Mouse (Mus musculus): ENCODE measurements around the gene Naif1.

GRCm38 (mm10) chr2:32420647-32421046, 29.6 kb upstream of the Naif1 start:
- no peak for TF ChIP-seq CTCF (IDR thresholded peaks at IDR 0.05)
- no peak for TF ChIP-seq EP300 (IDR thresholded peaks at IDR 0.05)
